Comparison of ENCODE assay signal across 13 mouse cellular contexts in the genomic region with DNA sequence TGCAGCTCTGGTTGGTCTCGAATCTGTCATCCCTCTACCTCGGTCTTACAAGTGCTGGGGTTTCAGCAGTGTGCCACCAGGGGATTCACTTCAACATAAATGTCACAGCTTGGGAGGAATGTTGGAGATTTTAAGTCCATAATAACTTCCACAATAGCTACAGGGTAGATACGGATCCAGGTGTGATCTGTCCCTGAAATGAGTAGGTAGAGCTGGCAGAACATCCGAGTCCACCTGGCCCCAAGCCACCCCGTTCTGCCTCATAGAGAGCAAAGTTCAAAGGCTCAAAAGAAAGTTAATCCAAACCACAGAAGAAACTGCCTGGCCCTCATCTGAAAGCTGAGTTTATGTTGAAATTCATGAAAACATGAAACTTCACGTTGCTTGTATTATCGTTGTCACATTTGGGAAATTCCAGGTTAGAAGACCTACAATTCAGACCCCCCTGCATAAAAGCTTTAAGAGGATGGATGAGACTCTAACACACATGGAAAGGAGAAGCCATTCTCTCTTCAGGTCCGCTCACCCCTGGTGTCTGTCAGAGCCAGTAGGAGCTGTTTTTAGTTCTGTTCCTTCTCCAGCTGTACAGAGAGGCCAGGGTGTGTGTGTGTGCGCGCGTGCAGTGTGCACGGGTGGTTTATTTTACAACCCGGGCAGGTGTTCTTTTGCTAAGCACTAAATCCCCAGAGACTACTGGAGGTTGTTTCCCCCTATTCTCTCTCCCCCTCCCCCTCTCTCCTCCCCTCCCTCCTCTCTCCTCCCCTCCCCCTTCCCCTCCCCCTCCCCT.
A peak's percentile ranks its signal among the peaks of the same experiment; 100 is the strongest.
DNase-seq lines count a peak whose midpoint lies in the region; ATAC-seq and TF ChIP-seq lines count a peak whose summit lies in the region.
"Had no signal": no experiment of that assay in that cellular context is flagged by ENCODE, and none has a peak within 500 bp of the region (broad histone marks: within the 10 kb centered on the region; RNA-seq: fewer than 3 reads in every experiment).

No protein-coding gene starts in this region.

- 70% methylated on average over 13 of the region's 13 CpGs for WGBS in liver, embryonic 16.5 days (ENCODE audit: insufficient replicate concordance)
- WGBS in liver, embryonic 12.5 days (ENCODE audit: insufficient replicate concordance): 76% methylated on average over 13 of the region's 13 CpGs
- 44% methylated on average over 13 of the region's 13 CpGs for WGBS in intestine, embryonic 15.5 days
- WGBS in kidney, postnatal 0 days: 41% methylated on average over 13 of the region's 13 CpGs
- WGBS in thymus, adult 2 months: 9% methylated on average over 13 of the region's 13 CpGs
- 77% methylated on average over 13 of the region's 13 CpGs for WGBS in hindbrain, embryonic 16.5 days

- H3K9ac ChIP-seq in liver, embryonic 16.5 days (ENCODE audit: low read depth, low read length): no peak overlapping the region
- H3K9ac ChIP-seq in liver, embryonic 12.5 days: no peak overlapping the region
- no peak overlapping the region for H3K9ac ChIP-seq in intestine, embryonic 15.5 days
- H3K9ac ChIP-seq in kidney, postnatal 0 days (ENCODE audit: low read depth, low read length): no peak overlapping the region
- no peak overlapping the region for H3K9ac ChIP-seq in hindbrain, embryonic 16.5 days (ENCODE audit: low read depth, low read length)
- H3K9ac ChIP-seq: heart, embryonic 15.5 days; midbrain, embryonic 13.5 days had no signal

- no peak overlapping the region for H3K4me3 ChIP-seq in liver, embryonic 16.5 days (ENCODE audit: low read depth, low read length)
- H3K4me3 ChIP-seq in liver, embryonic 12.5 days: no peak overlapping the region
- H3K4me3 ChIP-seq in intestine, embryonic 15.5 days (replicated peaks): no peak overlapping the region
- H3K4me3 ChIP-seq in kidney, postnatal 0 days (replicated peaks; ENCODE audit: low read depth, low read length): no peak overlapping the region
- H3K4me3 ChIP-seq in thymus, adult 2 months (ENCODE audit: control insufficient read depth, insufficient read depth, low read length): no peak overlapping the region
- no peak overlapping the region for H3K4me3 ChIP-seq in hindbrain, embryonic 16.5 days (ENCODE audit: low read length)
- H3K4me3 ChIP-seq: heart, embryonic 15.5 days; midbrain, embryonic 13.5 days had no signal

- peaks cover 3% of the 10 kb centered on the region for H3K4me1 ChIP-seq in liver, embryonic 16.5 days (ENCODE audit: control insufficient read depth, low read depth, low read length)
- H3K4me1 ChIP-seq in liver, embryonic 12.5 days: no peaks in the 10 kb centered on the region
- peaks cover 11% of the 10 kb centered on the region for H3K4me1 ChIP-seq in intestine, embryonic 15.5 days (replicated peaks)
- H3K4me1 ChIP-seq in kidney, postnatal 0 days (replicated peaks; ENCODE audit: insufficient read depth, low read length): peaks cover 18% of the 10 kb centered on the region
- H3K4me1 ChIP-seq in thymus, adult 2 months (replicated peaks; ENCODE audit: control insufficient read depth, insufficient read depth, low read length): peaks cover 22% of the 10 kb centered on the region
- no peaks in the 10 kb centered on the region for H3K4me1 ChIP-seq in hindbrain, embryonic 16.5 days (ENCODE audit: control insufficient read depth, insufficient read depth, low read depth, low read length)
- H3K4me1 ChIP-seq: midbrain, embryonic 13.5 days had no signal

- no peak for TF ChIP-seq POLR2A in thymus, adult 2 months (IDR thresholded peaks at IDR 0.05; ENCODE audit: control insufficient read depth, extremely low read depth, insufficient read depth, low read length, poor library complexity)

- no peak for DNase-seq in kidney, postnatal 0 days (ENCODE audit: low spot score)
- DNase-seq in thymus, adult 2 months: peak; percentile 31
- DNase-seq in c-Kit-positive CD71-positive TER-119-positive erythroid progenitor cells, embryonic 14.5 days (ENCODE audit: low spot score): no peak
- no peak for DNase-seq in left cerebral cortex, adult 9 months (ENCODE audit: low spot score in 2 of 2)
- DNase-seq: cerebellum, postnatal 25 days; lung, postnatal 10 days had no signal

- H3K27me3 ChIP-seq in liver, embryonic 16.5 days (ENCODE audit: control insufficient read depth, insufficient read depth, low read depth, low read length): no peaks in the 10 kb centered on the region
- no peaks in the 10 kb centered on the region for H3K27me3 ChIP-seq in liver, embryonic 12.5 days (replicated peaks)
- H3K27me3 ChIP-seq in intestine, embryonic 15.5 days (replicated peaks): no peaks in the 10 kb centered on the region
- no peaks in the 10 kb centered on the region for H3K27me3 ChIP-seq in kidney, postnatal 0 days (ENCODE audit: insufficient read depth, low read length)
- no peaks in the 10 kb centered on the region for H3K27me3 ChIP-seq in thymus, adult 2 months (ENCODE audit: control insufficient read depth, insufficient read depth, low read length)
- H3K27me3 ChIP-seq in hindbrain, embryonic 16.5 days (replicated peaks; ENCODE audit: control insufficient read depth, insufficient read depth, low read length): no peaks in the 10 kb centered on the region
- H3K27me3 ChIP-seq: heart, embryonic 15.5 days; midbrain, embryonic 13.5 days had no signal

- TF ChIP-seq CTCF in kidney, postnatal 0 days (IDR thresholded peaks at IDR 0.05; ENCODE audit: low read depth): no peak
- no peak for TF ChIP-seq CTCF in thymus, adult 2 months (IDR thresholded peaks at IDR 0.05; ENCODE audit: borderline replicate concordance, control insufficient read depth, extremely low read depth, insufficient read depth, low read length, poor library complexity)

- H3K9me3 ChIP-seq in liver, embryonic 16.5 days (replicated peaks; ENCODE audit: control insufficient read depth, low read length): no peaks in the 10 kb centered on the region
- no peaks in the 10 kb centered on the region for H3K9me3 ChIP-seq in liver, embryonic 12.5 days (replicated peaks)
- H3K9me3 ChIP-seq in intestine, embryonic 15.5 days: no peaks in the 10 kb centered on the region
- no peaks in the 10 kb centered on the region; the same call in 1 of the 2 replicates for H3K9me3 ChIP-seq in kidney, postnatal 0 days (replicated peaks; ENCODE audit: low read length)
- peaks cover 2% of the 10 kb centered on the region; the same call in 1 of the 2 replicates for H3K9me3 ChIP-seq in hindbrain, embryonic 16.5 days (ENCODE audit: control insufficient read depth, low read length)
- H3K9me3 ChIP-seq: heart, embryonic 15.5 days; midbrain, embryonic 13.5 days had no signal

- ATAC-seq in liver, embryonic 16.5 days (ENCODE audit: low read depth): peak; percentile 32; the same call in 1 of the 2 replicates
- no peak for ATAC-seq in liver, embryonic 12.5 days
- ATAC-seq in intestine, embryonic 15.5 days: peak; percentile 77
- peak; percentile 46; the same call in 1 of the 2 replicates for ATAC-seq in kidney, postnatal 0 days (replicated peaks; ENCODE audit: low FRiP score, low read depth)
- no peak for ATAC-seq in hindbrain, embryonic 16.5 days
- ATAC-seq: inflammation-experienced regulatory T-cells, adult 6 months; midbrain, embryonic 13.5 days had no signal

- no peak overlapping the region for H3K4me2 ChIP-seq in liver, embryonic 16.5 days (ENCODE audit: low read depth, low read length)
- H3K4me2 ChIP-seq in liver, embryonic 12.5 days: no peak overlapping the region
- H3K4me2 ChIP-seq in intestine, embryonic 15.5 days (replicated peaks): no peak overlapping the region
- H3K4me2 ChIP-seq in kidney, postnatal 0 days (ENCODE audit: low read length): 0 out of 2 replicates have a peak overlapping the region, but pooled peaks have one; percentile 5
- no peak overlapping the region for H3K4me2 ChIP-seq in hindbrain, embryonic 16.5 days (ENCODE audit: low read length)
- H3K4me2 ChIP-seq: heart, embryonic 15.5 days; midbrain, embryonic 13.5 days had no signal

- H3K27ac ChIP-seq in liver, embryonic 16.5 days (ENCODE audit: low read length): no peak overlapping the region
- no peak overlapping the region for H3K27ac ChIP-seq in liver, embryonic 12.5 days
- H3K27ac ChIP-seq in intestine, embryonic 15.5 days: 0 out of 2 replicates have a peak overlapping the region, but pooled peaks have one; percentile 36
- peak overlapping the region; percentile 54; the same call in 1 of the 2 replicates for H3K27ac ChIP-seq in kidney, postnatal 0 days
- peak overlapping the region; percentile 64 for H3K27ac ChIP-seq in thymus, adult 2 months (ENCODE audit: control insufficient read depth, insufficient read depth, low read length)
- no peak overlapping the region for H3K27ac ChIP-seq in hindbrain, embryonic 16.5 days (ENCODE audit: low read depth, low read length)
- H3K27ac ChIP-seq: heart, embryonic 15.5 days; midbrain, embryonic 13.5 days had no signal

- H3K36me3 ChIP-seq in liver, embryonic 16.5 days (ENCODE audit: control insufficient read depth, insufficient read depth): no peaks in the 10 kb centered on the region
- H3K36me3 ChIP-seq in liver, embryonic 12.5 days: no peaks in the 10 kb centered on the region
- no peaks in the 10 kb centered on the region for H3K36me3 ChIP-seq in intestine, embryonic 15.5 days
- no peaks in the 10 kb centered on the region for H3K36me3 ChIP-seq in kidney, postnatal 0 days (ENCODE audit: insufficient read depth, low read length)
- H3K36me3 ChIP-seq in thymus, adult 2 months (ENCODE audit: control insufficient read depth, insufficient read depth, low read length): no peaks in the 10 kb centered on the region
- no peaks in the 10 kb centered on the region for H3K36me3 ChIP-seq in hindbrain, embryonic 16.5 days (ENCODE audit: control insufficient read depth, insufficient read depth, low read length)
- H3K36me3 ChIP-seq: heart, embryonic 15.5 days; midbrain, embryonic 13.5 days had no signal

Comparison
In these comparisons a context has a peak if more than half of its experiments do, and no peak if none do; other contexts are left out.
1. ATAC-seq: peak in liver, embryonic 16.5 days (single experiment), intestine, embryonic 15.5 days (single experiment) and kidney, postnatal 0 days (single experiment); none in liver, embryonic 12.5 days (single experiment) and hindbrain, embryonic 16.5 days (single experiment).
2. H3K27ac ChIP-seq: peak in intestine, embryonic 15.5 days (single experiment), kidney, postnatal 0 days (single experiment) and thymus, adult 2 months (single experiment); none in liver, embryonic 16.5 days (single experiment), liver, embryonic 12.5 days (single experiment) and hindbrain, embryonic 16.5 days (single experiment).